Mouse (Mus musculus) telencephalon, adult 2 months (tissue): ENCODE data around the gene A030005K14Rik.

Experiments used
- DNase-seq: peaks from one replicate; pipeline ENCODE4 v3.0.0-alpha.2; 2011; ENCODE audit warnings: low read depth, low spot score

Gene A030005K14Rik

DNA sequence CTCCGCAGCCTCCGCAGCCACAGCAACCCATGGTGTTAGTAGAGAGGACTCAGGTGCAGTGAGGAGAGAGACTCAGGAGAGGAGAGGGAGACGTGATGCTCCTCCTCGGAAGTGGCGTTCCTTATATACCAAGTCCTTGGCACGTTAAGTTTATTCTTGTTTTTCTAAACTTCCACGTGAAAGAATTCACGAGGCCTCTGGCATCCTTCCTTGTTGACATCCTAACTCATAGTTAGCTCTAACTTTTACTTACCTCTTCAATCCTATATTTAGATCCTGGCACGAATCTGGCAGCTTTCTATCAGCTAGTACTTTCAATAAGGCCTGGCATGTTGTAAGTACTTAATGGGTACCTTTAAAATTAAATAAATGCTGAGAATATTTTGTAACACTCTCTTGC, at the start of gene A030005K14Rik:
A030005K14Rik (minus strand) TSS at position 101 of the 400 bp plus-strand sequence.
- DNase-seq = no peak

DNA sequence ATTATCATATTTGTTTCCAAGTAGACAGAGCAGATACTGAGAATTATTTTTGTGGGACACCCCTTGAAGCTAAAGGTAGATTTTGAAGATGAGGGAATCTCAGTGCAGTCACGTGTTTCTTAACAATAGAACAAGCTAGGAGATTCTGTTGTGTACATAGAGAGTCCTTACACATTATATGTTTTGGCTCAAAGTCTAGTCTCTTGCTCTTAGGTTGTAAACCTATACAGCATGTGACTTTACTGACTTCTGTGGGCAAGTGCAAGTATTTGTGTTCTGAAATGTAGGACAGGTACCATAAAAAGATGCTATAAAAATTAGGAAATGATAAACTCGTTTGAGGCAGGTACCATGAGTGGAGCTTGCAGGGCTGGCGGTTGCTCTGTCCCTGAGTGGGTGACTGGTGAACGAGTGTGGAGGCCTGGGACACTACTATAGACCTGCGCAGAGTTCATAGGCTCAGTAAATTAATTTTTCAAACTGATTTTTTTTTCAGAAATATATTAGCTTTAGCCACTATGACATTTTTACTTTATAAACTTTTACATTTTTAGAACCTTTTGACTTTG, 48.3 kb upstream of the A030005K14Rik start:
- DNase-seq = no peak

DNA sequence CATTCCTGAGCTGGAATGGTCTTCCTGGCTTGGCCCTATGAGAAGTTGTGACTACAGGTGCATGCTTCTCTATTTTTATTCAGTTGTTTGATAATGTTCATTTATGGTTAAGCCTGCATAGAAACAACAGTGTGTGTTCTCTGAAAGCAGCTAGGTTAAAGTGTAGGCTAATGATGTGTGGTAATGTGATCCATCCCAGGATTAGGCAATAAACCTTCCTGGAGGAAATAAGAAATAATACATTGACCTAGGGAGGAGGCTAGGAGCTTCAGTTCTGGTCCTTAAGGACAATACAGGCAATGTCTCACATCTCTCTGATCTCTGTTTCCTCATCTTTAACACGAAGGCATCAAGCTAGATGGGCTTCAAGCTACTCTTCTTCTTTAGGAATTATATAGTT, 46.3 kb upstream of the A030005K14Rik start:
- no peak for DNase-seq

DNA sequence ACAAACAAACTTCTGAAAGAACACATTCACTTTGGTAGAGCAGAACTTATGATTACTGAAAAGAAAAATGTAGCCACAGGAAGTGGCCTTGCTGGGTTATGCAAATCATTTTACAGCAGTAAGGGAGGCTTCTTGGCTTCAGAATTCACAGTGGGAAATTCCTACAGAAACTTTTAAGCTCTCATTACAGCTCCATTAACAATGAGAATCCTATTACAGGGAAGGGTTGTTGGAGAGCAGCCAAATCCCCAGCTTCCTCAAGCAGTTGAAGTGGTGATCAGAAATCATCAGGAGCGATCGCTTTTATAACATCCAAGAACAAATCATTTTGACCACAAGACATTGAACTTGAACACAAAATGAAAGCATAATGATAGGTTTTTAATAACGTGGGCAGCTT, 42.7 kb upstream of the A030005K14Rik start:
- DNase-seq = no peak

DNA sequence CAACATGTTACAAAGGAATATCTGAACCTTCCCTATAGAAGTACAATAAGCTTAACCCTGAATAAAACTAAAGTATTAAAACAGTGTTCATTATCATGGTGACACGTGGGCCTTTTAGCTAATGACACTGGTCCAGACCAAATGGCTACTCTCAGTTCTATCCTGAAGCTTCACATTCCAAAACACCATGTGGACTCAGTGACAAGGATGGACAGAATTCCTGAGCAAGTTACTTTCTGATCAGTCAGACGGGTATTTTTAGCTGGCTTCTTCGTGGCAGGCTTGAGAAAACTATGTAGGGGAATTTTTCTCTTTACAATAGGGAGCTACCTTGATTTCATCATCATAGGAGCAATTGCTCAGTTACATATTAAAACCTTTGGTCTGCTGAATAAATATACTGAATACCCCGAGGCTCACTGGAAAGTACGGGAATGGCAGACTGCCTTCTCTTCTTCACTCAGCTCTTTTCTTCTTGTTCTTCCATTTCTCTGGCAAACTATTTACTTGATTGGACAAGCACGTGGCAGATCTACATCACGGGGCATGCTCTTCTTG, 40.5 kb upstream of the A030005K14Rik start:
- DNase-seq = no peak

DNA sequence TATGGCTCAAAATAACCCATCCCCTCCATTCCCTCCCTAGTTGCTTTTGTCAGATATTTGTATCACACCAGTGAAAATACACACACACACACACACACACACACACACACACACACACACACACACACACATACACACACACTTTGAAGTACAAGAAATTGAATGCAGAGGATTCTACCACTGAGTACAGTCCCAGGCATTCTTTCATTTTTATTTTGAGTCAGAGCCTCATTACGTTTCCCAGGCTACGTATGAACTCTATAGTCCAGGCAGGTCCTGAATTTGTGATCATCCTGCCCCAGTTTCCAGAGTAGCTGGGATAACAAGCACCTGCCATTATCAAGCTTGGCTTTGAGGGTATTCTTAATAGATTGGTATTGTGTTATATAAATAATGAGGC, 40.0 kb upstream of the A030005K14Rik start:
- no peak for DNase-seq

DNA sequence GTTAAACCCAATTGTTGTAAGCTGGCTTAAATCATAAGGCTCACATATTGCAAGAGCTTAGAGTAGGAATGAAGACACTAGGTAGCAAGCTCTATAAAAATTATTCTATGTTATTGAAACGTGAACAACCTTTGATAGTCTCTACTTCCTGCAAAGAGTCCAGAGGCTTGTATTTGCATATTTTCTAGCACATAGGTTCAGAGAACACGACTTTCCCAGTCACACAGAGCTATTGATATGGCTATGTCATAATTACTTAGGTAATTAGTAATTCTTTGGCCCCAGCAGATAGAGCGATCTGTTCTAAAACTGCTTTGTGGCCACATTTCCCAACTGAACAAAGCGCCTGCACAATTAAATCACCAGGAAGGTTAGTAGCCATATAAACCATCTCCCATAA, 37.8 kb upstream of the A030005K14Rik start:
- no peak for DNase-seq

DNA sequence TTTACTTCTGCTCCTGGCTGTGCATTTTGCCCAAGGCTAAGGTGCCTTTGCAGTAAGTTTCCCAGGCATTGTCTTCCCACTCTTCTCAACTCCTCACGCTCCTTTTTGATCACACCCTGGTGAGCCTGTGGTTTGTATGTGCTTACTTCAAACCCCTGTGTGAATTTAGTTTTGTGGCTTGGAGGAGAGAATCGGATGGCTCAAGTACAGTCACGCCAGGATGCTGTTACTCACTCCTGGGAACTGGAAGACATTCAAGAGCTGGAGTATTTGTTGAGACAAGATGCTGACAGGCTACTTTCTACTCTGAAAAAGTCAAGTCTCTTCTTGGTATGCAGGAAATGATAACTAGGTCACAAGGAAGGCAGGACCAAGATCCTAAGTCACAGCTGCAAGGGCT, 32.1 kb upstream of the A030005K14Rik start:
- no peak for DNase-seq

DNA sequence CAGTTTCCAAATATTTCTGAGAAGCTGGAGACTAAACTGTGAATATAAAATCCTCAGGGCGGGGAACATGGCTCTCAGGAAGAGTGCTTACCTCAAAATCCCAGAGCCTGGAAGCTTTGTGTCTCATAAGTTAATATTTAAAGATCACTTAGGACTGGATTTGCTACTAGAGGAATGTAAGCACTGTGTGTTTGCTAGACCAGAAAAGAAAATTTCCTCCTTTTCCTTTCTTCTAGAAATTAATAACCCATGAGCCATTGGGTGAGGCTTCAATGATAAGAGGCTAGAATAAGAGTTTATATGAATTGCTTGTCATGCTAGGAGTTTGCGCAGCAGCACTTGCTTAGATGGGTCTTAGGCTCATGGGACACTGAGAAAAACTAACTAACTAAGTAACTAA, 25.6 kb upstream of the A030005K14Rik start:
- no peak for DNase-seq

DNA sequence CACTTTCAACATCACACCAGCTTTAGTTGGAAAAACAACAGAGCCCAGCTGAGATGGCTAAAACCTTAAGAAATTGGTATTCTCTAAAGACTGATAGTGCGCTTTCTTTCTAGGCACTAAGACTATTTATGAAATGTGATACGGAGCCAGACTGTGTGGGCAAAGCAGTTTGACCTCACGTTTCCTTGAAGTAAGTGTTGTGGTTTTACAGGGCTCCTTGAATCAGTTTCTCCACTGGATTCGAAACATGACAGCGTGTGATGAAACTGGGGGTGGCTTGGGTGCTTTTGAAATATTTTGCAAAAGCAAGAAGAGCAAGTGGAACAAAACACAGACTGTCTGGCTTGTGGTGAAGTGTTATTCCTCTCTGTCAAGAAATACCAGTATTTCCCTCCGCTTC, 17.8 kb upstream of the A030005K14Rik start:
- DNase-seq = no peak

DNA sequence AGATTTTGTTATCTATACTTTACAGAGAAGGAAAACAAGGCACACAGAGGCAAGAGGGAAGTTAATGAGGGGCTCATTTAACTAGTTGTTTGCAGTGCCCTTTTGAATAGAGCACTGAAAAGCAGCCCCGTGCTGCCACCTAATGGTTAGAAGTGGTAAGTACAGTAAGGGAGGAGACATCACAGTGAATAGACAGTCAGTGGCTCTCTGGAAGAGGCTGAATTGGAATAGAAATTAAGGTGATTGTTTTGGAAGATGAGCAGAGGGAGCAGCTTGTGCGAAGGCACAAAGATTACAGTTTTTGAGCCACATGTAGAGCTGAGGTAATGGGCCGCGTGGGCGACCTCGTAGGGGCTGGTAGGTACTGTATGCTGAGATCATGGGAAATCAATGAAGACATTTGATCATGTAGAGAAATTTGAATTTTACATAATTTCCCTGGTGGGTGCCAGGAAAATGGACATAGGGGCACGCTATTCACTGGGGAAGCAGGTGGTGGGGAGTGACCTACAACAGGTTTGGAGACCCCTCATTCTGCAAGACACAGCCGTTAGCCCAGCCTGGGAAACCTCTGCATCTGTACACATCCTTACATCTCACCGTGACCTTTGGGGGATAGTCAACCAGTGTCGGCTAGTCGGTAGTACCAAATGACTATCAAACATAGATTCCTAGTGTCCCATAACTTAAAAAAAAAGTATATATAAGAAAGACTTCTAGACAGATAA, 17.2 kb upstream of the A030005K14Rik start:
- DNase-seq = no peak

DNA sequence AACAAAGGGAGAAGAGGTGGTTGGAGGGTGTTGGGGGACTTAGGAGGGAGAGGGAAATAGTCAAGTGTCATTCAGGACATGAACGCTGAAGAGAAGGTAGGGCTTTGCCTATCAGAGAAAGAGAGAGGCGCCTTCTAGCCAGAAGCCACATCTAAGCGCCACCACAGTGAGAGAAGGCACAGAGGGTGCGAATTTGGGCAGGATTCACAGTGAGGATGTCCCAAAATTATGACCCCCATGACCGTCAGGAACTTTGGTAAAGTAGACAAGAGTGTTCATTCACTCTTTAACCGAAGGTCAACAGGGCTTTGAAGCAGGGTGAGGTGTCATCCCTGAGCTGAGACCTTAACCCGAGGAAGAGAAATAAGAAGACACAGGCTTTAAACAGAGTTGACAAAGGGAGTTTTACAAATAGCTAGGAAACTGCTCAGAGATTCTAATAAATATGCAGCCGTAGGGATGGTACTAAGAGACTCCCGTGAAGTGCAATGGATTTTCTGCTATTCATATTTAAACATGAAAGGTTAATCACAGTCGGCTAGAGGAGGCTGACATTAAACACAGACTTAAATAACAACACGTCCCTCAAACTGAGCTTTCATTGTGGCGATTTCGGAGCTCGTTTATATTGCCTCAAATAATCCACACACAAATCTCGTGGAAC, 16.5 kb upstream of the A030005K14Rik start:
- no peak for DNase-seq

DNA sequence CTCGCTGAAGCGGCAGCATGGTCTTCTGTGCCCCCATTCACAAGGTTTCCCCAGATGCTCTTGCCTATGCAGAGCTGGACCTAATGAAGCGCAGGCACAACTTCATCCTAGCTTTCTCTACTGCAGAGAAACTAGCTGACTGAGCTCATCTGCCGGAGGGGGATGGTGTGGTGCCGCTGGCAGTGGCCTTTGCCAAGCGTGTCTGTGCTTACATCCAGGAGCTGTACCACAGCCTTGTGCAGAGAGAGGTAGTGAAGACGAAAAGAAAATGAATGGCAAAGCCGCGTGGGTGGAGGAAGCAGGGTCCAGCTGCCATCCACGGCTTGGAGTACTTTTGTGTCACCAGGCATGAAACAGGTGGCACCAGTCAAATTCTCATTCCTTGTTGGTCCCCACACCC, 8.0 kb upstream of the A030005K14Rik start:
- no peak for DNase-seq

DNA sequence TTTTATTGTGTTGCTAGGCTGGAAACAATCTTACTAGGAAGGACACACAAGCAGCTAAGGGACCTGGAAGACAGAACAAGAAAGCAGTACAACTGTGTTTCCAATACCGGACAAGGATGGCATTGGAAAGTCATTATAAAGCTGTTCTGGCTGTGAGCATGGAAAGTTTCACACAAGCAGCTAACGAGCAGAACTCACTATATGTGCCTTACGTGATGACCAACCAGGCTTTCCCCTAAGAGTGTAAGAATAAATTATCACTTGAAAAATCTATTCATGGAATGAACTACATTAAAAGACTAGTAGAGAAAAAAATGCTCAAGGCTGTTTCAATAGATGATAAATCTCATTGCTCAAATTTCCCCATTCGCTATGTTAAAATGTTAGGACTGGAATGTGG, 7.4 kb upstream of the A030005K14Rik start:
- no peak for DNase-seq

DNA sequence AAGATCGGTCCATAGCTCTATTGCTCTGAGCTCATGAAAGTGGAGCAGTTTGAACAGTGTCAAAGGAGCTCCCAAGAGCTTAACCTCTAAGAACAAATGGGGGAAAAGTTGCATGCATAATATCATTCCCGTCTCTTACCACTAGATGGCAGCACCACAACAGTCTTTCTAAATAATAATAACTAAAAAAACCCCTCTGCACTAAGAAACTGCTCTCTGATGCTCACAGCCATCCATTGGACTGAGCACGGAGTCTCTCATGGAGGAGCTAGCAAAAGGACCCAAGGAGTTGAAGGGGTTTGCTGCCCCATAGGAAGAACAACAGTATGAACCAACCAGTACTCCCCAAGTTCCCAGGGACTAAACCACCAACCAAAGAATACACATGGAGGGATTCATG, 5.7 kb upstream of the A030005K14Rik start:
- no peak for DNase-seq

DNA sequence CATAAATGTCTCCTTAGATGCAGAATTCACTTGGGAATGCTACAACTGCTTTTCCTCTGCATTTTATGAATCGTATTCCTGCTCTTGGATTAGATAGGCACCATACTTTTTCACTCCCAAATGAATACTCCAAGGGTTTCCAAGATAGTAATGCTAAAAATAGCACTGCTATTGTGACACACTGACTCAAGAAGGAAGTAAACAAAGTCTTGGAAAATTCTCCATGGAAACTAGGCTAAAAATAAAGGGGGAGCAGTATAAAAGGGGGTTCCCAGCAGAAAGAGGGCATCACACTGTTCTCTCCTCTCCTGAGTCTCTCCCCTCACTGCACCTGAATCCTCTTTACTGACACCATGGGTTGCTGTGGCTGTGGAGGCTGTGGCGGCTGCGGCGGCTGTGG, 1.5 kb upstream of the A030005K14Rik start, which contains the start of gene Krtap28-13:
Krtap28-13 (plus strand) TSS at position 288 of the 400 bp plus-strand sequence.
- no peak for DNase-seq

DNA sequence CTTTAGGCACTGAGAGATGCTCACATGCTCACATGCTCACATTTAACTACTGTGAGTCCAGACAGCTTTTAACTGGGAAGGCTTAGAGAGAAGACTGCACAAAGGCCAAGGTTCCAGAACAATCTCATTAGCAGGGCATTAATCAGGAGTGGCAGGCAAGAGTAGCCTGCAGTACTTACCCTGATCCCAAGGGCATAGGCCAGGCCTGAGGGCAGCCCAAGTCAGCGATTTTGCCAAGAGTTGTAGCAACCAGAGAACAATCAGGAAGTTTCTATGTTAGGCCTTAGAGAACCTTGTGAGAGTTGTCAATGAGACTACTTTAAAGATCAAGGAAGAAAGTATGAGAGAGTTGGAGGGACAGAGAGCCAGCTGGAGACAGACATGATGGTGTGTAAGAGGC, 697 bp downstream of the A030005K14Rik start:
- DNase-seq = no peak

DNA sequence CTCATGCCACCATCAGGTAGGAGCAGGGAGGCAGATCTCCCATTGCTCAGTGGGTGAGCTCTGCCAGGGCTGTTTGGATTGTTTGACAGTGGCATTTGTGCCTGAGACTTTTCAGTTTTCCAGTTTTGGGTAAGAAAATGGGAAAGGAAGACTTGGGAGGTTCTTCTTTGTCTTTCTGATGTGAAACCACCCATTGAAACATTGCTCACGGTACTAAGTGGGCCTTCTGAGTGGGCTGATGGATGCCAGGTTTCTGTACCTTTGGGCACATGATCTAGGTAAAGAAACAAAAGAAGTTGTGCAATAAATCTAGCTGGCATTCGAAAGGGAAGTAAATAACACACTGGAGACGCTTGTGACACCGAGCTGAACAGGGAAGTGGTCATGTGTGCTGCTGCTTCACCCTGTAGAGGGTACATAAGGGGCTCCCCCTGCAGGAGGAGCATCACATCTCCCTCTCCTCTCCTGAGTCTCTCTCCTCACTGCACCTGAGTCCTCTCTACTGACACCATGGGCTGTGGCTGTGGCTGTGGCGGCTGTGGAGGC, 14.2 kb downstream of the A030005K14Rik start, which contains the start of gene Gm47969:
Gm47969 (plus strand) TSS at position 51 of the 546 bp plus-strand sequence.
- DNase-seq = no peak

DNA sequence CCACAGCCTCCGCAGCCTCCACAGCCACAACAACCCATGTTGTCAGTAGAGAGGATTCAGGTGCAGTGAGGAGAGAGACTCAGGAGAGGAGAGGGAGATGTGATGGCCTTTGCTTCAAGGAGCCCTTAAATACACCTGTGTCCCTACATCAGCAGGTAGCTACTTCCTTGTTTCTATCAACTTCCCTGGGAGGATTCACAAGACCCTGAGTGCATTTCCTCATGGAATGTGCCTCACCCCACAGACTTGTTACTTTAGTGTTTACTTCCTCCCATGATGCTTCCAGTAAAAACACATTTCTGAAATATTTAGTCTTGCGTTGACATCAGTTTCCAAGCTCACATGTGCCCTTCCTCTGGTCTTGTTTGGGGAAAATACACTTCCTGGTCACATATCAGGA, 16.8 kb downstream of the A030005K14Rik start, which contains the start of gene Krtap28-10:
Krtap28-10 (minus strand) TSS at position 101 of the 400 bp plus-strand sequence.
- no peak for DNase-seq

DNA sequence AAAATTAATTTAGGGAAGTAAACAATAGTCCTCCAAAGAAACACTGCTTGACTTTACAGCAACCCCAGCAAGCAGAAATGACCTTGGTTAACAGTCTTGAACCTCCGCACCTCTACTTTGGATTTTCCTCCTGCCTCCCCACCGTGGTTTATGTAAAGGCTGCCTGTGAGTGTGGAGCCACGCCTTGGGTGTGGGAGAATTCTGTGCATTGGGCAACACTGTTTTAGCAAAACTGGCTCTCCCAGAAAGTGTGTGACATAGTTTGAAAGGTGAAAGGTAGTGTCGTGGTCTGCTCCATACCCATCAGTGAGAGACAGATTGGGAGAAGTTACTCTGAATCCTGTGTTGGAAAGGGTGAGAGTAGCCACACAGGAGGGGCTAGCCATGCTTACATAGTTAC, 20.1 kb downstream of the A030005K14Rik start:
- no peak for DNase-seq

DNA sequence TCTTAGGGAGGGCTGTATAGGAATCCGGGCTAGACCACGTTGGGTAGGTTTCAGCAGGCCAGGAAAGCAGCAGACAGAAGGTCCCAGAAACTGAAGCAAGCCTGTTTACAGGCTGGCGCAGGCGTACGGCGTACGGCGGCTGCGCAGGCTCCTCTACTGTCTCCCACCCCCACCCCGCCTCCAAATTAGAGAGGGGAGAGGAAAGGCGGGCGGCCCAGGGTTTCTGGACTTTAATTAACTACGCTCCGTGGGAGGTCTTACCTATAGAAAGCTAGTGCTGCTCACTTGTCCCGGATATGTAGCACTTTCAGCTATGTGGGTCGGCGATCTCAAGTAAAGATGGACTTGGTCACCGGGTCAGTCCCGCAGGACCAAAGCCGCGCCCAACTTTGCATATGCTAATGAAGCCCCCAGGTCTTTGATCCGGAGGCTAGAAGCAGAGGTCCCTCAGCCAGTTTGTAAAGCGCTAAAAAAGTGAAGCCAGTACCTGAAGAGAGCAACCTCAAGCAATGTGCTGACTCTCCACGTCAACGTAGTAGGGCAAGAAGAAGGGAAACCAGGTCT, 21.0 kb downstream of the A030005K14Rik start, which contains the start of gene Slc19a3:
Slc19a3 (minus strand) TSS at position 340 of the 564 bp plus-strand sequence.
- peak; percentile 47 for DNase-seq
